Mouse (Mus musculus) brain, embryonic 14.5 days (tissue): ENCODE data around the gene Zfp213.

Source experiments
- CTCF ChIP-seq: fragments of 200-500 bp; IDR thresholded peaks from 2 replicates; pipeline ENCODE4 v1.5.1; 2012; ENCODE audit warnings: inconsistent platforms, mild to moderate bottlenecking, moderate library complexity, borderline replicate concordance; ENCODE audit not compliant: insufficient read depth, insufficient read length; ENCODE audit errors: extremely low read depth
- POLR2A ChIP-seq: fragments of 200-500 bp; IDR thresholded peaks from 2 replicates; pipeline ENCODE4 v1.6.1; 2012; ENCODE audit warnings: mild to moderate bottlenecking, inconsistent platforms, borderline replicate concordance; ENCODE audit not compliant: poor library complexity, insufficient read depth, insufficient read length, severe bottlenecking; ENCODE audit errors: extremely low read depth

GRCm38 (mm10) chr17:23551416-23551815, 12.6 kb downstream of the Zfp213 start:
- TF ChIP-seq POLR2A: no peak
- TF ChIP-seq CTCF: no peak
